Mouse (Mus musculus): ENCODE measurements around the gene Krtap1-5.
"Not testable (repeated sequence)": the region's sequence is repeated elsewhere in the genome, so short reads cannot be mapped to it uniquely, and the experiment has no call there.

DNA sequence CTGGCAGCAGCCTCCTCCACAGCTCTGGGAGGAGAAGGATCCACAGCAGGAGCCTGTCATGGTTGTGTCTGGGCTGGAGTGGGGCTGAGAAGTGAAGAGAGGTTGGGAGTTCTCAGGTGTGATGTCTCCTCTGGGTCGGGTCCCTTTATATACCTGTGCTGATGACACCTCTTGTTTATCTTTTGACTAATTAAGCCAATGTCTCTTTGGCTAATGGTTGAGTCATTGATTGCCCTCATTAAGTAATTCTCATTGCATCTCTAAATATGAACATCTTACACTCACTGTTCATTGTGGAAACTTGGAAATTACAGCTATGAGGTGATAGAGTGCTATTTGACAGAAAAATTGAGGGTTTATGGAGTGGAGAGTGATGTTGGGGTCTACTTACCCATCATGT lies 22.4 kb upstream of the Krtap1-5 start, which contains the start of gene Gm11938:
- TF ChIP-seq EP300, CTCF (IDR thresholded peaks at IDR 0.05): not testable (repeated sequence)

Measured in lung, postnatal 0 days (tissue).